Mouse (Mus musculus) monocyte, adult 5-6 weeks (primary cell): ENCODE measurements around the gene Col6a6. TPM values are rescaled to one million over a fixed set of nuclear protein-coding genes. Genes with fewer than 3 reads are reported as not detected.
"Not testable (repeated sequence)": the region's sequence is repeated elsewhere in the genome, so short reads cannot be mapped to it uniquely, and the experiment has no call there.

Source experiments
- ATAC-seq: fragments of 153-309, 156-312 bp; replicated peaks from 2 replicates; pipeline ENCODE4 v1.8.0; 2017; ENCODE audit warnings: mild to moderate bottlenecking; ENCODE audit not compliant: low TSS enrichment, insufficient number of reproducible peaks, severe bottlenecking, poor library complexity, low FRiP score
- total RNA-seq: library from RNA; stranded (forward); fragments of 200-1000, 200-491, 200-594 nt; gene quantifications from 3 replicates; pipeline ENCODE4 v1.2.3, GENCODE M21; 2017

Col6a6 gene
- total RNA-seq = not detected in 3 replicates

GRCm38 (mm10) chr9:105827791-105828385 is at the start of gene Col6a6:
Gene Col6a6, minus strand, starts transcription at chr9:105828160.
- no peak for ATAC-seq

- ATAC-seq = no peak
Observed at GRCm38 (mm10) chr9:105876124-105876523, 48.2 kb upstream of the Col6a6 start.

- ATAC-seq = no peak
Observed at GRCm38 (mm10) chr9:105871643-105872042, 43.7 kb upstream of the Col6a6 start.

- no peak for ATAC-seq
Observed at GRCm38 (mm10) chr9:105857773-105858172, 29.8 kb upstream of the Col6a6 start.

- ATAC-seq = no peak
Observed at GRCm38 (mm10) chr9:105852778-105853065, 24.8 kb upstream of the Col6a6 start.

GRCm38 (mm10) chr9:105852015-105852777 is 24.2 kb upstream of the Col6a6 start:
- ATAC-seq = no peak

- no peak for ATAC-seq
Observed at GRCm38 (mm10) chr9:105851011-105851410, 23.1 kb upstream of the Col6a6 start.

GRCm38 (mm10) chr9:105848396-105848795 is 20.4 kb upstream of the Col6a6 start:
- ATAC-seq = no peak

- no peak for ATAC-seq
Observed at GRCm38 (mm10) chr9:105847261-105847660, 19.3 kb upstream of the Col6a6 start.

GRCm38 (mm10) chr9:105841386-105841785 is 13.4 kb upstream of the Col6a6 start:
- ATAC-seq = not testable (repeated sequence)

- ATAC-seq = no peak
Observed at GRCm38 (mm10) chr9:105839147-105839515, 11.2 kb upstream of the Col6a6 start.

- no peak for ATAC-seq
Observed at GRCm38 (mm10) chr9:105838396-105839146, 10.6 kb upstream of the Col6a6 start.

- ATAC-seq = no peak
Observed at GRCm38 (mm10) chr9:105835587-105835986, 7.6 kb upstream of the Col6a6 start.

GRCm38 (mm10) chr9:105834799-105835198 is 6.8 kb upstream of the Col6a6 start:
- no peak for ATAC-seq

- no peak for ATAC-seq
Observed at GRCm38 (mm10) chr9:105831291-105831690, 3.3 kb upstream of the Col6a6 start.

GRCm38 (mm10) chr9:105827076-105827647 is 798 bp downstream of the Col6a6 start:
- no peak for ATAC-seq

- ATAC-seq = no peak
Observed at GRCm38 (mm10) chr9:105820711-105821110, 7.2 kb downstream of the Col6a6 start.

GRCm38 (mm10) chr9:105819155-105819709 is 8.7 kb downstream of the Col6a6 start:
- no peak for ATAC-seq

- ATAC-seq = no peak
Observed at GRCm38 (mm10) chr9:105814436-105814835, 13.5 kb downstream of the Col6a6 start.
